Mouse (Mus musculus) heart, embryonic 12.5 days (tissue): ENCODE data around the gene Hprt. TPM values are rescaled to one million over a fixed set of nuclear protein-coding genes. Genes with fewer than 3 reads are reported as not detected.

Source experiments
- ATAC-seq: fragments of 200-750 bp; cut with Nextera tagmentation; 2 replicates; pipeline ENCODE4 v1.8.0; 2017; ENCODE audit warnings: moderate TSS enrichment, moderate library complexity; ENCODE audit not compliant: insufficient number of reproducible peaks, low FRiP score
- H3K27ac ChIP-seq: fragments of 300-500 bp; sonication (generic); 2 replicates; pipeline ENCODE4 v1.5.1; 2016; ENCODE audit warnings: mild to moderate bottlenecking, moderate library complexity; ENCODE audit not compliant: poor library complexity, severe bottlenecking
- H3K27me3 ChIP-seq: fragments of 300-500 bp; sonication (generic); replicated peaks from 2 replicates; pipeline ENCODE4 v1.6.1; 2016; ENCODE audit warnings: mild to moderate bottlenecking, moderate library complexity
- H3K36me3 ChIP-seq: fragments of 300-500 bp; sonication (generic); 2 replicates; pipeline ENCODE4 v1.6.1; 2016; ENCODE audit warnings: mild to moderate bottlenecking, moderate library complexity
- H3K4me1 ChIP-seq: fragments of 300-500 bp; sonication (generic); replicated peaks from 2 replicates; pipeline ENCODE4 v1.6.1; 2016; ENCODE audit warnings: mild to moderate bottlenecking
- H3K4me2 ChIP-seq: fragments of 300-500 bp; sonication (generic); 2 replicates; pipeline ENCODE4 v1.6.1; 2016; ENCODE audit warnings: mild to moderate bottlenecking, moderate library complexity
- H3K4me3 ChIP-seq: fragments of 300-500 bp; sonication (generic); 2 replicates; pipeline ENCODE4 v1.5.1; 2016; ENCODE audit warnings: mild to moderate bottlenecking
- H3K9ac ChIP-seq: fragments of 300-500 bp; sonication (generic); 2 replicates; pipeline ENCODE4 v1.6.1; 2016; ENCODE audit warnings: mild to moderate bottlenecking, moderate library complexity
- H3K9me3 ChIP-seq: fragments of 300-500 bp; sonication (generic); replicated peaks from 2 replicates; pipeline ENCODE4 v1.6.1; 2016; ENCODE audit warnings: mild to moderate bottlenecking, moderate library complexity
- WGBS: fragments of 180-500 bp; shearing (Covaris S2); methylation state at CpG from one replicate; pipeline ENCODE4 v1.1.7; 2016; 5-methylcytosine and 5-hydroxymethylcytosine counted together
- polyA plus RNA-seq: library from polyadenylated mRNA; unstranded; fragments of >200 nt; fragmentation: Nextera tagmentation; extraction: Ambion mirVana; gene quantifications from 2 replicates; pipeline ENCODE4 v1.2.1, GENCODE M21; 2016

The Hprt gene
- polyA plus RNA-seq, 1 experiment from 2014 or later: 190 TPM

- H3K36me3 ChIP-seq: no peaks in the 10 kb centered on the region
- no peak for ATAC-seq
- no peaks in the 10 kb centered on the region for H3K9me3 ChIP-seq
These were observed 57.4 kb downstream of the Hprt start for GRCm38 (mm10) chrX:53045187-53045903.

GRCm38 (mm10) chrX:53046033-53046432 lies 58.1 kb downstream of the Hprt start:
- WGBS: 52% methylated on average over 4 of the region's 4 CpGs
- no peak for ATAC-seq
- Histone ChIP-seq H3K36me3 (no peaks in the 10 kb centered on the region), H3K27ac (peak overlapping the region; percentile 60), H3K9ac (no peak overlapping the region), H3K4me2 (no peak overlapping the region), H3K4me1 (peaks cover 27% of the 10 kb centered on the region), H3K27me3 (no peaks in the 10 kb centered on the region), H3K4me3 (no peak overlapping the region), H3K9me3 (no peaks in the 10 kb centered on the region)

More at GRCm38 (mm10) chrX:53045187-53045903, 57.4 kb downstream of the Hprt start:
- H3K4me2 ChIP-seq: no peak overlapping the region
- H3K27ac ChIP-seq: peak overlapping the region; percentile 60
- H3K9ac ChIP-seq: no peak overlapping the region
- peaks cover 27% of the 10 kb centered on the region for H3K4me1 ChIP-seq
- no peaks in the 10 kb centered on the region for H3K27me3 ChIP-seq
- no peak overlapping the region for H3K4me3 ChIP-seq
- WGBS: 21% methylated on average over 10 of the region's 10 CpGs

- peak overlapping the region; percentile 60; the same call in 1 of the 2 replicates for H3K27ac ChIP-seq
- no peak for ATAC-seq
- H3K36me3 ChIP-seq: no peaks in the 10 kb centered on the region
- no peak overlapping the region for H3K4me3 ChIP-seq
- H3K4me2 ChIP-seq: no peak overlapping the region
- H3K9me3 ChIP-seq: no peaks in the 10 kb centered on the region
- peaks cover 27% of the 10 kb centered on the region for H3K4me1 ChIP-seq
- no peak overlapping the region for H3K9ac ChIP-seq
- WGBS: 12% methylated on average over 2 of the region's 2 CpGs
- H3K27me3 ChIP-seq: no peaks in the 10 kb centered on the region
These were observed 59.0 kb downstream of the Hprt start for GRCm38 (mm10) chrX:53046911-53047310.

GRCm38 (mm10) chrX:53049196-53049595 lies 61.3 kb downstream of the Hprt start:
- no peak for ATAC-seq
- H3K9me3 ChIP-seq: no peaks in the 10 kb centered on the region
- 31% methylated on average over 4 of the region's 4 CpGs for WGBS

GRCm38 (mm10) chrX:53050353-53050752 lies 62.4 kb downstream of the Hprt start:
- H3K27me3 ChIP-seq: no peaks in the 10 kb centered on the region
- peak overlapping the region; percentile 32 for H3K4me3 ChIP-seq
- H3K4me1 ChIP-seq: peaks cover 24% of the 10 kb centered on the region
- WGBS: 10% methylated on average over 9 of the region's 9 CpGs
- 0 out of 2 replicates have a peak overlapping the region, but pooled peaks have one; percentile 34 for H3K9ac ChIP-seq
- no peak for ATAC-seq
- H3K27ac ChIP-seq: peak overlapping the region; percentile 60; the same call in 1 of the 2 replicates
- H3K36me3 ChIP-seq: peaks cover 8% of the 10 kb centered on the region
- peak overlapping the region; percentile 61 for H3K4me2 ChIP-seq
- no peaks in the 10 kb centered on the region for H3K9me3 ChIP-seq

More at GRCm38 (mm10) chrX:53049196-53049595, 61.3 kb downstream of the Hprt start:
- Histone ChIP-seq H3K36me3 (peaks cover 5% of the 10 kb centered on the region), H3K4me3 (no peak overlapping the region), H3K4me1 (peaks cover 32% of the 10 kb centered on the region), H3K9ac (no peak overlapping the region), H3K4me2 (no peak overlapping the region), H3K27ac (no peak overlapping the region), H3K27me3 (no peaks in the 10 kb centered on the region)

- Histone ChIP-seq H3K4me2 (peak overlapping the region; percentile 66), H3K4me1 (peaks cover 6% of the 10 kb centered on the region; the same call in 1 of the 2 replicates), H3K4me3 (peak overlapping the region; percentile 48), H3K9ac (no peak overlapping the region), H3K9me3 (no peaks in the 10 kb centered on the region; the same call in 1 of the 2 replicates), H3K27ac (peak overlapping the region; percentile 94), H3K36me3 (peaks cover 8% of the 10 kb centered on the region), H3K27me3 (no peaks in the 10 kb centered on the region)
- WGBS: 7% methylated on average over 13 of the region's 13 CpGs
- peak; percentile 60 for ATAC-seq
These were observed 64.9 kb downstream of the Hprt start for GRCm38 (mm10) chrX:53052652-53053500.

- H3K9ac ChIP-seq: peak overlapping the region; percentile 80
- peak overlapping the region; percentile 48 for H3K4me3 ChIP-seq
- H3K9me3 ChIP-seq: no peaks in the 10 kb centered on the region; the same call in 1 of the 2 replicates
- peak overlapping the region; percentile 94 for H3K27ac ChIP-seq
- WGBS: 25% methylated on average over 5 of the region's 5 CpGs
- H3K27me3 ChIP-seq: no peaks in the 10 kb centered on the region
- H3K36me3 ChIP-seq: peaks cover 8% of the 10 kb centered on the region
- ATAC-seq: no peak
- peaks cover 6% of the 10 kb centered on the region; the same call in 1 of the 2 replicates for H3K4me1 ChIP-seq
- H3K4me2 ChIP-seq: peak overlapping the region; percentile 66
These were observed 65.9 kb downstream of the Hprt start for GRCm38 (mm10) chrX:53053885-53054284.

- Histone ChIP-seq H3K4me1 (peaks cover 7% of the 10 kb centered on the region; the same call in 1 of the 2 replicates), H3K9me3 (no peaks in the 10 kb centered on the region; the same call in 1 of the 2 replicates), H3K27me3 (no peaks in the 10 kb centered on the region), H3K4me3 (peak overlapping the region; percentile 75), H3K36me3 (peaks cover 8% of the 10 kb centered on the region), H3K27ac (peak overlapping the region; percentile 99), H3K9ac (peak overlapping the region; percentile 96), H3K4me2 (peak overlapping the region; percentile 72; the same call in 1 of the 2 replicates)
- 11% methylated on average over 9 of the region's 9 CpGs for WGBS
- no peak for ATAC-seq
These were observed 67.8 kb downstream of the Hprt start for GRCm38 (mm10) chrX:53055771-53056170.

- peak overlapping the region; percentile 75 for H3K4me3 ChIP-seq
- peak overlapping the region; percentile 72 for H3K4me2 ChIP-seq
- peak overlapping the region; percentile 99 for H3K27ac ChIP-seq
- peaks cover 8% of the 10 kb centered on the region for H3K36me3 ChIP-seq
- peak overlapping the region; percentile 96 for H3K9ac ChIP-seq
- H3K27me3 ChIP-seq: no peaks in the 10 kb centered on the region
- peaks cover 9% of the 10 kb centered on the region; the same call in 1 of the 2 replicates for H3K4me1 ChIP-seq
- ATAC-seq: peak; percentile 3; the same call in 1 of the 2 replicates
- no peaks in the 10 kb centered on the region; the same call in 1 of the 2 replicates for H3K9me3 ChIP-seq
- WGBS: 21% methylated on average over 26 of the region's 33 CpGs
These were observed 68.7 kb downstream of the Hprt start for GRCm38 (mm10) chrX:53056627-53057026.

GRCm38 (mm10) chrX:53057054-53057759 lies 69.3 kb downstream of the Hprt start:
- Histone ChIP-seq H3K4me2 (peak overlapping the region; percentile 72), H3K4me1 (peaks cover 9% of the 10 kb centered on the region; the same call in 1 of the 2 replicates), H3K4me3 (peak overlapping the region; percentile 75), H3K36me3 (peaks cover 8% of the 10 kb centered on the region), H3K27me3 (no peaks in the 10 kb centered on the region), H3K9ac (peak overlapping the region; percentile 96), H3K9me3 (no peaks in the 10 kb centered on the region; the same call in 1 of the 2 replicates), H3K27ac (peak overlapping the region; percentile 99)
- ATAC-seq: peak; percentile 89
- 7% methylated on average over 27 of the region's 42 CpGs for WGBS
